Mouse (Mus musculus) cerebellum, adult 18-20 months (tissue): ENCODE results near the gene Duoxa1.
A peak's percentile ranks its signal among the peaks of the same experiment; 100 is the strongest.

Experiments used
- DNase-seq, 2 experiments: peaks; one replicate each; pipeline ENCODE4 v3.0.0; 2021

The Duoxa1 gene

GRCm38 (mm10) chr2:122297271-122298095 is 16.0 kb downstream of the Duoxa1 start:
- peak in 1 of 2 experiments; percentile 15 for DNase-seq

GRCm38 (mm10) chr2:122294916-122295315 is 18.6 kb downstream of the Duoxa1 start:
- DNase-seq: no peak

- DNase-seq: no peak
These were observed 27.4 kb downstream of the Duoxa1 start for GRCm38 (mm10) chr2:122286137-122286536.

- no peak for DNase-seq
These were observed 29.4 kb downstream of the Duoxa1 start for GRCm38 (mm10) chr2:122284091-122284490.

- no peak for DNase-seq
These were observed 34.8 kb downstream of the Duoxa1 start for GRCm38 (mm10) chr2:122278769-122279168.

- DNase-seq: no peak
These were observed 46.9 kb downstream of the Duoxa1 start for GRCm38 (mm10) chr2:122266407-122267193.

- DNase-seq: no peak
These were observed 48.8 kb downstream of the Duoxa1 start for GRCm38 (mm10) chr2:122264690-122265089.

- no peak for DNase-seq
These were observed 52.8 kb downstream of the Duoxa1 start for GRCm38 (mm10) chr2:122260729-122261128.

GRCm38 (mm10) chr2:122255997-122256396 is 57.5 kb downstream of the Duoxa1 start:
- DNase-seq: no peak
